ENCODE assay signal across 12 mouse cellular contexts in genomic region chr8:111510401-111510800, GRCm38 (mm10). TPM values are rescaled to one million over a fixed set of nuclear protein-coding genes. Genes with fewer than 3 reads are reported as not detected.
DNase-seq lines count a peak whose midpoint lies in the region; ATAC-seq and TF ChIP-seq lines count a peak whose summit lies in the region.
"Had no signal": no experiment of that assay in that cellular context is flagged by ENCODE, and none has a peak within 500 bp of the region (broad histone marks: within the 10 kb centered on the region; RNA-seq: fewer than 3 reads in every experiment).

No protein-coding gene starts in this region.

- H3K9me3 ChIP-seq in heart, embryonic 11.5 days (replicated peaks; ENCODE audit: control insufficient read depth, low read length): no peaks in the 10 kb centered on the region
- no peaks in the 10 kb centered on the region for H3K9me3 ChIP-seq in MEL (replicated peaks; ENCODE audit: insufficient read depth, low read length)
- H3K9me3 ChIP-seq in liver, embryonic 11.5 days (ENCODE audit: control insufficient read depth, low read length): no peaks in the 10 kb centered on the region
- H3K9me3 ChIP-seq in forebrain, embryonic 11.5 days (ENCODE audit: control insufficient read depth, low read length): no peaks in the 10 kb centered on the region
- H3K9me3 ChIP-seq: midbrain, embryonic 12.5 days; neural tube, embryonic 13.5 days had no signal

- peaks cover 30% of the 10 kb centered on the region for H3K4me1 ChIP-seq in heart, embryonic 11.5 days (ENCODE audit: control insufficient read depth, insufficient read depth, low read length)
- peaks cover 19 to 28% of the 10 kb centered on the region in 2 experiments for H3K4me1 ChIP-seq in MEL (ENCODE audit: control insufficient read depth in 1 of 2, insufficient read depth in 2 of 2, low read length in 2 of 2)
- peaks cover 22% of the 10 kb centered on the region for H3K4me1 ChIP-seq in liver, embryonic 11.5 days (replicated peaks; ENCODE audit: control insufficient read depth, insufficient read depth, low read length)
- no peaks in the 10 kb centered on the region for H3K4me1 ChIP-seq in forebrain, embryonic 11.5 days (replicated peaks; ENCODE audit: control insufficient read depth, insufficient read depth, low read length)

- no peak for TF ChIP-seq CTCF in MEL (IDR thresholded peaks at IDR 0.05 in 2 of 3, conservative IDR thresholded peaks at IDR 0.05 in 1 of 3; ENCODE audit: control insufficient read depth in 1 of 3, insufficient read depth in 1 of 3, low read depth in 2 of 3, low read length in 3 of 3, poor library complexity in 1 of 3, severe bottlenecking in 1 of 3)

- peak overlapping the region; percentile 24; the same call in 1 of the 2 replicates for H3K9ac ChIP-seq in heart, embryonic 11.5 days (ENCODE audit: low read depth, low read length)
- peak overlapping the region; percentile 34; the same call in 1 of the 2 replicates for H3K9ac ChIP-seq in MEL (ENCODE audit: control insufficient read depth, low read depth, low read length, poor library complexity, severe bottlenecking)
- no peak overlapping the region for H3K9ac ChIP-seq in liver, embryonic 11.5 days (ENCODE audit: low read depth, low read length)
- H3K9ac ChIP-seq in forebrain, embryonic 11.5 days (ENCODE audit: low read length): no peak overlapping the region
- H3K9ac ChIP-seq: midbrain, embryonic 12.5 days; neural tube, embryonic 13.5 days had no signal

- no peak overlapping the region for H3K4me3 ChIP-seq in heart, embryonic 11.5 days (ENCODE audit: low read depth, low read length)
- peak overlapping the region in 1 of 2 experiments; percentile 18; a peak in 1 of 4 replicates for H3K4me3 ChIP-seq in MEL (ENCODE audit: control insufficient read depth in 1 of 2, insufficient read depth in 1 of 2, low read depth in 2 of 2, low read length in 2 of 2)
- H3K4me3 ChIP-seq in liver, embryonic 11.5 days (ENCODE audit: low read depth, low read length): no peak overlapping the region
- H3K4me3 ChIP-seq in forebrain, embryonic 11.5 days (ENCODE audit: low read depth, low read length): no peak overlapping the region
- H3K4me3 ChIP-seq: midbrain, embryonic 12.5 days; neural tube, embryonic 13.5 days had no signal

- no peaks in the 10 kb centered on the region for H3K27me3 ChIP-seq in heart, embryonic 11.5 days (ENCODE audit: control insufficient read depth, insufficient read depth, low read length)
- H3K27me3 ChIP-seq in MEL (ENCODE audit: control insufficient read depth in 1 of 2, insufficient read depth in 2 of 2, low read length in 2 of 2): no peaks in the 10 kb centered on the region
- no peaks in the 10 kb centered on the region for H3K27me3 ChIP-seq in liver, embryonic 11.5 days (replicated peaks; ENCODE audit: control insufficient read depth, insufficient read depth, low read length)
- H3K27me3 ChIP-seq in forebrain, embryonic 11.5 days (ENCODE audit: control insufficient read depth, insufficient read depth, low read length): no peaks in the 10 kb centered on the region
- H3K27me3 ChIP-seq: midbrain, embryonic 12.5 days; neural tube, embryonic 13.5 days had no signal

- peak overlapping the region; percentile 60 for H3K27ac ChIP-seq in heart, embryonic 11.5 days (ENCODE audit: low read depth, low read length)
- peak overlapping the region; percentile 93 for H3K27ac ChIP-seq in MEL (ENCODE audit: control insufficient read depth, low read depth, low read length)
- peak overlapping the region; percentile 6 for H3K27ac ChIP-seq in liver, embryonic 11.5 days (ENCODE audit: low read depth, low read length)
- H3K27ac ChIP-seq in forebrain, embryonic 11.5 days (ENCODE audit: low read depth, low read length): no peak overlapping the region
- H3K27ac ChIP-seq: midbrain, embryonic 12.5 days; neural tube, embryonic 13.5 days had no signal

- DNase-seq in heart, adult 8-10 months (ENCODE audit: low spot score): no peak
- peak; percentile 41 for DNase-seq in MEL (ENCODE audit: low read depth, low spot score)
- DNase-seq in brain, adult 2 months (ENCODE audit: low read depth, low spot score): peak; percentile 57
- no peak for DNase-seq in liver, embryonic 11.5 days (ENCODE audit: low spot score)
- no peak for DNase-seq in forebrain, embryonic 11.5 days (ENCODE audit: low spot score)
- DNase-seq in retina, embryonic 14.5 days (ENCODE audit: low spot score): no peak
- DNase-seq: thymus, postnatal 4 days had no signal

- no peak for TF ChIP-seq EP300 in MEL (IDR thresholded peaks at IDR 0.05; ENCODE audit: low read depth in 1 of 2, low read length in 2 of 2)

- 15% methylated on average over 4 of the region's 4 CpGs for WGBS in heart, embryonic 11.5 days (ENCODE audit: insufficient replicate concordance)
- 25% methylated on average over 4 of the region's 4 CpGs for WGBS in liver, embryonic 11.5 days
- 78% methylated on average over 4 of the region's 4 CpGs for WGBS in forebrain, embryonic 11.5 days

- ATAC-seq in heart, embryonic 11.5 days (replicated peaks; ENCODE audit: insufficient number of reproducible peaks, low FRiP score, low TSS enrichment): peak; percentile 73
- ATAC-seq in liver, embryonic 11.5 days (replicated peaks; ENCODE audit: low FRiP score): no peak; the same call in 1 of the 2 replicates
- no peak for ATAC-seq in forebrain, embryonic 11.5 days (replicated peaks; ENCODE audit: low FRiP score)
- ATAC-seq: forebrain, embryonic 14.5 days; intestine, embryonic 16.5 days had no signal

- peaks cover 9% of the 10 kb centered on the region; the same call in 1 of the 2 replicates for H3K79me2 ChIP-seq in MEL (ENCODE audit: control insufficient read depth, insufficient read depth, low read length, poor library complexity)

- peak overlapping the region; percentile 7; the same call in 1 of the 2 replicates for H3K4me2 ChIP-seq in heart, embryonic 11.5 days
- peak overlapping the region; percentile 19; the same call in 1 of the 2 replicates for H3K4me2 ChIP-seq in liver, embryonic 11.5 days
- H3K4me2 ChIP-seq in forebrain, embryonic 11.5 days (ENCODE audit: low read depth, low read length, severe bottlenecking): no peak overlapping the region
- H3K4me2 ChIP-seq: midbrain, embryonic 12.5 days; neural tube, embryonic 13.5 days had no signal

- TF ChIP-seq RAD21 in MEL (IDR thresholded peaks at IDR 0.05; ENCODE audit: low read depth, low read length): no peak

- TF ChIP-seq POLR2A in MEL (IDR thresholded peaks at IDR 0.05; ENCODE audit: control insufficient read depth in 1 of 2, insufficient read depth in 1 of 2, low read depth in 1 of 2, low read length in 2 of 2, poor library complexity in 1 of 2): no peak

- H3K36me3 ChIP-seq in heart, embryonic 11.5 days (ENCODE audit: control insufficient read depth, insufficient read depth, low read length): no peaks in the 10 kb centered on the region
- peaks cover 0 to 23% of the 10 kb centered on the region in 2 experiments; a peak in 2 of 4 replicates for H3K36me3 ChIP-seq in MEL (ENCODE audit: control insufficient read depth in 1 of 2, insufficient read depth in 2 of 2, low read length in 2 of 2)
- no peaks in the 10 kb centered on the region for H3K36me3 ChIP-seq in liver, embryonic 11.5 days (ENCODE audit: control insufficient read depth, insufficient read depth, low read length)
- H3K36me3 ChIP-seq in forebrain, embryonic 11.5 days (ENCODE audit: control insufficient read depth, insufficient read depth, low read length): no peaks in the 10 kb centered on the region
- H3K36me3 ChIP-seq: midbrain, embryonic 12.5 days; neural tube, embryonic 13.5 days had no signal

TF ChIP-seq in MEL, 35 proteins besides CTCF, POLR2A, EP300 and RAD21:
- TF ChIP-seq BHLHE40 (IDR thresholded peaks at IDR 0.05; ENCODE audit: borderline replicate concordance, low read depth, low read length) (no peak), GATA1 (IDR thresholded peaks at IDR 0.05; ENCODE audit: low read depth, low read length) (no peak), NELFE (IDR thresholded peaks at IDR 0.05; ENCODE audit: low read depth, low read length) (no peak), ETS1 (IDR thresholded peaks at IDR 0.05; ENCODE audit: low read depth, low read length) (peak; percentile 55; the same call in 1 of the 2 replicates)

RNA-seq across cellular contexts. Expression of gene Wdr59, which starts 11.5 kb away (rescaled TPM):
- 2.5 and 4.2 TPM in 2 replicates for polyA plus RNA-seq in heart, embryonic 11.5 days (2014; fragmentation: Nextera tagmentation; extraction: Ambion mirVana)
- total RNA-seq in heart, adult 8-10 months (2022): 1 to 10 TPM; 6.5 to 7.4 (median 7.0) TPM
- total RNA-seq in MEL (2012; rRNA removed): 6.5 and 7.4 TPM in 2 replicates
- 10 to 100 TPM in 1 of 2 experiments, not detected in 1; 16.6 TPM for polyA plus RNA-seq in MEL (2012; ENCODE audit: insufficient read depth in 1 of 2, insufficient read length in 2 of 2, low read depth in 1 of 2, low replicate concordance in 2 of 2, missing spikeins in 1 of 2)
- polyA plus RNA-seq in liver, embryonic 11.5 days (2014; fragmentation: Nextera tagmentation; extraction: Ambion mirVana): 3.1 and 3.8 TPM in 2 replicates
- polyA plus RNA-seq in forebrain, embryonic 11.5 days (2014; fragmentation: Nextera tagmentation; extraction: Ambion mirVana): 3.4 and 3.7 TPM in 2 replicates

RNA-seq across cellular contexts. Expression of gene Znrf1, which starts 25.5 kb away (rescaled TPM):
- 23.1 and 23.7 TPM in 2 replicates for polyA plus RNA-seq in heart, embryonic 11.5 days (2014; fragmentation: Nextera tagmentation; extraction: Ambion mirVana)
- total RNA-seq in heart, adult 8-10 months (2022): 10 to 100 TPM; 52.7 to 71.3 (median 59.2) TPM
- total RNA-seq in MEL (2012; rRNA removed): 16.6 and 18.4 TPM in 2 replicates
- 10 to 100 TPM in 1 of 2 experiments, not detected in 1; 36.0 TPM for polyA plus RNA-seq in MEL (2012; ENCODE audit: insufficient read depth in 1 of 2, insufficient read length in 2 of 2, low read depth in 1 of 2, low replicate concordance in 2 of 2, missing spikeins in 1 of 2)
- 24.9 and 27.6 TPM in 2 replicates for polyA plus RNA-seq in liver, embryonic 11.5 days (2014; fragmentation: Nextera tagmentation; extraction: Ambion mirVana)
- 64.1 and 71.5 TPM in 2 replicates for polyA plus RNA-seq in forebrain, embryonic 11.5 days (2014; fragmentation: Nextera tagmentation; extraction: Ambion mirVana)

Comparison
In these comparisons a context has a peak if more than half of its experiments do, and no peak if none do; other contexts are left out.
1. H3K9ac ChIP-seq: peak in heart, embryonic 11.5 days (single experiment) and MEL (single experiment); none in liver, embryonic 11.5 days (single experiment) and forebrain, embryonic 11.5 days (single experiment).
2. DNase-seq: peak in MEL (single experiment) and brain, adult 2 months (single experiment); none in heart, adult 8-10 months (single experiment), liver, embryonic 11.5 days (single experiment), forebrain, embryonic 11.5 days (single experiment) and retina, embryonic 14.5 days (single experiment).